Mouse (Mus musculus) lung, embryonic 14.5 days (tissue): ENCODE results near the gene Cybb. TPM values are rescaled to one million over a fixed set of nuclear protein-coding genes. Genes with fewer than 3 reads are reported as not detected.
"Not testable (repeated sequence)": the region's sequence is repeated elsewhere in the genome, so short reads cannot be mapped to it uniquely, and the experiment has no call there.

ENCODE experiments used
- ATAC-seq: fragments of 200-750 bp; cut with Nextera tagmentation; 2 replicates; pipeline ENCODE4 v1.8.0; 2017; ENCODE audit warnings: mild to moderate bottlenecking, moderate TSS enrichment, moderate library complexity; ENCODE audit not compliant: insufficient read depth
- DNase-seq: peaks from one replicate; pipeline ENCODE4 v3.0.0-alpha.2; 2015
- H3K27ac ChIP-seq: fragments of 300-500 bp; sonication (generic); 2 replicates; pipeline ENCODE4 v1.5.1; 2014; ENCODE audit warnings: low read depth, mild to moderate bottlenecking, moderate library complexity
- H3K27me3 ChIP-seq: fragments of 300-500 bp; sonication (generic); 2 replicates; pipeline ENCODE4 v1.6.1; 2014; ENCODE audit warnings: low read length, control low read depth; ENCODE audit not compliant: insufficient read depth
- H3K36me3 ChIP-seq: fragments of 300-500 bp; sonication (generic); 2 replicates; pipeline ENCODE4 v1.6.1; 2014; ENCODE audit warnings: control low read depth; ENCODE audit not compliant: insufficient read depth
- H3K4me1 ChIP-seq: fragments of 300-500 bp; sonication (generic); 2 replicates; pipeline ENCODE4 v1.6.1; 2014; ENCODE audit warnings: antibody characterized with exemption, control low read depth; ENCODE audit not compliant: insufficient read depth
- H3K4me2 ChIP-seq: fragments of 300-500 bp; sonication (generic); 2 replicates; pipeline ENCODE4 v1.6.1; 2014; ENCODE audit warnings: mild to moderate bottlenecking
- H3K4me3 ChIP-seq: fragments of 300-500 bp; sonication (generic); 2 replicates; pipeline ENCODE4 v1.5.1; 2014; ENCODE audit warnings: low read depth, low read length
- H3K9ac ChIP-seq: fragments of 300-500 bp; sonication (generic); 2 replicates; pipeline ENCODE4 v1.6.1; 2014
- H3K9me3 ChIP-seq: fragments of 300-500 bp; sonication (generic); 2 replicates; pipeline ENCODE4 v1.6.1; 2016; ENCODE audit warnings: low read depth, low read length, control low read depth
- CTCF ChIP-seq: IDR thresholded peaks from 2 replicates; pipeline ENCODE4 v1.5.1; 2016; ENCODE audit warnings: antibody characterized with exemption, low read depth
- WGBS: fragments of 180-500 bp; shearing (Covaris S2); extraction: QIAGEN DNeasy Blood & Tissue Kit; methylation state at CpG from one replicate; pipeline ENCODE4 v1.1.7; 2014; 5-methylcytosine and 5-hydroxymethylcytosine counted together
- polyA plus RNA-seq: library from polyadenylated mRNA; unstranded; fragments of >200 nt; fragmentation: Nextera tagmentation; extraction: Ambion mirVana; gene quantifications from 2 replicates; pipeline ENCODE4 v1.2.1, GENCODE M21; 2014

The Cybb gene
- polyA plus RNA-seq = 2.1 and 3.3 TPM in 2 replicates

DNA sequence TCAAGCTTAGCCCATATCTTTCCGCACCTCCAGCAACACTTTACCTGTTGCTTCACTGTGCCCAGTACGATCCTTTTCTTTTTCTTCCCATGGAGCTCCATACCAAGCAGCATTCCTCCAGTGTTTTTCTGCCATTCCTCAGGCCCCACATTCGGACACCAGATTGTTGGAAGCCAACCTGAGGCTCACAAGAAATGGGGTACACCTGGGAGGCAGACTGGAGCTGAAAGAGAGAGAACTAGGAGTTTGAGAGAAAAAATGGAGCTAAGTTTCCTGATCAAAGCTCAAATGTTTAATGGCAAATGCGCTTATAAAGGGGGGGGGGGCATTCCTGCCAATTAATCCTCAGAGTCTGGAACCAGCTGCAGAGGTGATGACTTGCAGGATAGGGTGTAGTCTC, at the start of gene Cybb:
Gene Cybb (minus strand): TSS at position 101 of the 400 bp plus-strand sequence.
- Histone ChIP-seq H3K9me3 (no peaks in the 10 kb centered on the region), H3K4me2 (no peak within 1 kb of the TSS), H3K4me3 (no peak within 1 kb of the TSS), H3K4me1 (no peaks in the 10 kb centered on the region), H3K9ac (no peak within 1 kb of the TSS), H3K36me3 (no peaks in the 10 kb centered on the region), H3K27me3 (no peaks in the 10 kb centered on the region), H3K27ac (no peak within 1 kb of the TSS)
- ATAC-seq (no peak), DNase-seq (no peak)
- TF ChIP-seq CTCF = no peak
- WGBS = 75% methylated on average over 4 of the region's 4 CpGs

DNA sequence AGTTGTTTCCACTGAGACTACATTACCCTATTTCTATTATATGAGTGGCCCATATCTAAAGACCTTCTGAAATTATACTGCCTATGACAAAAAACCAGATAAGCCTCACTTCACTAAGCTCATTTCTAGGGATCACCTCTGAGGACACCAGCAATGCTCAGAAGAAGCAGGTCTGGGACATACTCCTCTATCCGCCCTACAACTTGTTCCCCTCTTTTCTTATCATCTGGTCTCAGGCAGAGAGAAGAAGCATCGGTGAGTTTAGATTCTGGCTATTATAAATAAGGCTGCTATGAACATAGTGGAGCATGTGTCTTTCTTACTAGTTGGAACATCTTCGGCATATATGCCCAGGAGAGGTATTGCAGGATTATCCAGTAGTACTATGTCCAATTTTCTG, 49.3 kb upstream of the Cybb start:
- H3K27me3 ChIP-seq = no peaks in the 10 kb centered on the region
- WGBS = 85% methylated on average over 3 of the region's 3 CpGs
- no peak overlapping the region for H3K9ac ChIP-seq

DNA sequence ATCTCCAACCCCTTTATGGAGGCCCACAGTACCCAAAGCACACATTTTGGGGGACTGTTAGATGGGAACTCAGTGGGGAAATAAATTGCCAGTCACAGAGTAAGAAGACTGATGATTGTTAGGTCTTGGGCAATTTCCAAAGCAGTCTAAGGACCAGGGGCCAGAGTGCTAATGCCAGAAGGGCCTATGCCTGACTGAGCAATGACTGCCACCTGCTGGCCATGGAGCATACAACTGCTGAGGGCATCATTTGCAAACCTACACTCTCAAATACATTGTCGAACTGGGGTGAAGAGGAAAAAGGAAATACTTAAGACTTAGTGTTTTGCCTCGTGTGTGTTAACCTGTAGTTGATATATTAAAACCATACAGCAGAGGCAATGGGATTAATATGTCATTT, 32.4 kb upstream of the Cybb start:
- not testable (repeated sequence) for H3K4me3 ChIP-seq, ATAC-seq, H3K9ac ChIP-seq, H3K4me1 ChIP-seq, H3K36me3 ChIP-seq, H3K27ac ChIP-seq, H3K4me2 ChIP-seq, H3K9me3 ChIP-seq, H3K27me3 ChIP-seq
- whole genome bisulfite sequencing = 32% methylated on average over 2 of the region's 2 CpGs
- peak; percentile 69 for TF ChIP-seq CTCF
- DNase-seq = peak; percentile 71

More for the DNA sequence above, 49.3 kb upstream of the Cybb start:
- no peak overlapping the region for H3K27ac ChIP-seq
- H3K4me3 ChIP-seq = no peak overlapping the region
- H3K4me2 ChIP-seq = no peak overlapping the region
- TF ChIP-seq CTCF = no peak
- H3K36me3 ChIP-seq = no peaks in the 10 kb centered on the region
- ATAC-seq (no peak), DNase-seq (no peak)
- no peaks in the 10 kb centered on the region for H3K9me3 ChIP-seq
- H3K4me1 ChIP-seq = no peaks in the 10 kb centered on the region

DNA sequence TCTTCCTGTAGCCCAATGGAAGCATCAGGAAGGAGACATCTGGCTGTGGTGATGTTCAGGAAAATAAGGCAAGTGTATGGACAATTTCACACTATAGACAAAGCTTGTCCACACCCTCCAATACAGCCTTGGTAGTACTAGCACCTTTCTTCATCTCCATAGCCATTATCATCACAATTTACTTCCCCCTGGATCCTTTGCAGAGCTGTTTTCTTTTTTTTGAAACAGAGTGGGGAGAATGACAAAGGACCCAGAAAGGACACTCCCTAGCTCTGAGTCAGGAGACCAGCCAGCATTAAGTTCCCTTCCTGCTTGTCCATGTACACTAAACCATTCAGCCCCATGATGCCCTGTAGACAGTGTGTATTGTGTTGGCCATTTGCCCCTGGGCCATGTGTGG, 30.0 kb upstream of the Cybb start:
- DNase-seq, ATAC-seq, H3K27ac ChIP-seq, H3K4me1 ChIP-seq, H3K4me3 ChIP-seq, H3K27me3 ChIP-seq, H3K36me3 ChIP-seq, H3K9ac ChIP-seq, H3K9me3 ChIP-seq, H3K4me2 ChIP-seq: not testable (repeated sequence)

DNA sequence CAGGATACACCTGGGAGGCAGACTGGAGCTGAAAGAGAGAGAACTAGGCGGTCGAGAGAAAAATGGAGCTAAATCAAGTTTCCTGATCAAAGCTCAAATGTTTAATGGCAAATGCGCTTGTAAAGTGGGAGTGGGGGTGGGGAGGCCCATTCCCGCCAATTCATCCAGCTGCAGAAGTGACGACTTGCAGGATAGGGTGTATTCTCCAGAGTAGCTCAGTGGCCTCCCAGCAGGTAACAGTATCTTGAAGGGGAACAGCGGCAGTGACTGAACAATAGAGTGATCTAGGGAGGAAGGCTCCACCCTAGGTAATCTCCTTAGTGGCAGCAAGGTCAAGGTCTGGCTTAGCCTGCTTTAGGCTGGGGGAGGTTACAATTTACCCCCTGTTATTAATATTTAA, 12.5 kb downstream of the Cybb start:
- H3K4me1 ChIP-seq, H3K27me3 ChIP-seq, DNase-seq, H3K9me3 ChIP-seq, H3K36me3 ChIP-seq, H3K4me2 ChIP-seq, H3K27ac ChIP-seq, H3K9ac ChIP-seq, H3K4me3 ChIP-seq, ATAC-seq: not testable (repeated sequence)
- 88% methylated on average over 6 of the region's 6 CpGs for WGBS

DNA sequence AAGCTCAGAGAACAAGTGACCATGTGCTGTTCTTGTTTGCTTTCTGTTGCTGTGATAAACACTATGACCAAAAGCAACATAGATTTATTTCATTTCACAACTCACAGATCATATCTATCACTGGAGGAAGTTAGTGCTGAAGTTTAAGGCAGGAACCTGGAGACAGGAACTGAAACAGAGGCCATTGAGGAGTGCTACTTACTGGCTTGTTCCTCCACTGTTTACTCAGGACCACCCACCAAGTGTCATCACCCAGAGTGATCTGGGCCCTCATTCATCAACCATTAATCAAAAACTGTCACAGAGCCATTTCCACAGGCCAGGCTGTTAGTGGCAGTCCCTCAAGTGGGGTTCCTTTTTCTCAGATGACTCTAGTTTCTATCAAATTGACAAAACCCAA, 13.1 kb downstream of the Cybb start:
- TF ChIP-seq CTCF = no peak
- Histone ChIP-seq H3K4me3 (no peak overlapping the region), H3K36me3 (no peaks in the 10 kb centered on the region), H3K27ac (no peak overlapping the region), H3K9ac (no peak overlapping the region), H3K27me3 (no peaks in the 10 kb centered on the region), H3K4me1 (no peaks in the 10 kb centered on the region), H3K4me2 (no peak overlapping the region), H3K9me3 (no peaks in the 10 kb centered on the region)
- no peak for ATAC-seq
- DNase-seq = no peak

DNA sequence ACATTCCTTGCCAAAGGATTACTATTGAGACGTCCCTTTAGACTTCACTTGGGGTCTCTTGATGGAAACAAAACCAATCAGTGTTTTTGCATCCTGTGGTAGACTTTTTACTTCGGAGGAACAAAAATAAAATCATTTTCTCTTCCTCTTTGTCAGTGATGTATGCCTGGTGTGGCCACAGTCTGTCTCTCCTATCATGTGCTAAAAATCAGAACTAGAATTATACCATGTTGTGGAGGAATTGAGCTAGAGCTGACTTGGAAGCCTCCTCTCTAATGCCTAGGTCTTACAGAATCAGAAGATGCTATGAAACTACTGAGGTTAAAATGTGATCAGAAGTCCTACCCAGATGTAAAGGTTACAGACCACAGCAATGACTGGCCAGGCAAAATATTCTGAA, 13.8 kb downstream of the Cybb start:
- no peak overlapping the region for H3K4me2 ChIP-seq
- H3K4me1 ChIP-seq = no peaks in the 10 kb centered on the region
- no peaks in the 10 kb centered on the region for H3K27me3 ChIP-seq
- no peak overlapping the region for H3K4me3 ChIP-seq
- no peak overlapping the region for H3K9ac ChIP-seq
- no peak overlapping the region for H3K27ac ChIP-seq
- WGBS = 69% methylated on average over 2 of the region's 2 CpGs
- no peak for ATAC-seq
- no peak for DNase-seq
- TF ChIP-seq CTCF = no peak
- no peaks in the 10 kb centered on the region for H3K9me3 ChIP-seq
- H3K36me3 ChIP-seq = no peaks in the 10 kb centered on the region

DNA sequence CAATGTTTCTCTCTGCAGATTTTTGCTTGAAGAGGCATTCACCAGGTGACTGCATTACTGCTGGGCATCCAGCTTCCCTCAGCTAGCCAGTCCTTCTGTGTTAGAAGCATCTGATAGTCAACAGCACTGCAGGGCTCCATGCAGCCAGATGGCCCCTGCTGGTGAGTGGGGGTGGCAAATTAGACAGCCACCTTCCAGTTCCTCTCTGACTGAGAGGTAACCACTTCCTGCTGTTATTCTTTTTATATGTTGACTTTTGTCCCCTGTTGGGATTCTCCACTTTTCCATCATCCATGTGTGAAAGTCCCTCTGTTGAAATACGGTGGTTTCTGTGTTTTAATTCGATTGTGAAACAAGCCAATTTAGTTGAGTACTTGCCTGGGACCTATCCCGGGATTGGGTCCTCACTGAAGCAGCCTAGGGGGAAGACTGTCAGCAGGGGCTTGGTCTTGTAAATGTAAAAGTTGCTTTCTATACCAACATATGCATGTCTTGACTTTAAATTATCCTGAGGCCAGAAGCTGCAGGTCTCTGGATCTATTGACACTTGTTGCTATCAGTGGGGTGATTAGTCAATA, 16.7 kb downstream of the Cybb start:
- WGBS = 43% methylated on average over 3 of the region's 3 CpGs
- Histone ChIP-seq H3K27ac (no peak overlapping the region), H3K9ac (no peak overlapping the region), H3K27me3 (no peaks in the 10 kb centered on the region), H3K4me2 (no peak overlapping the region), H3K4me1 (no peaks in the 10 kb centered on the region), H3K9me3 (no peaks in the 10 kb centered on the region), H3K36me3 (no peaks in the 10 kb centered on the region), H3K4me3 (no peak overlapping the region)
- ATAC-seq (no peak), DNase-seq (no peak)
- TF ChIP-seq CTCF = no peak
